Mouse (Mus musculus): ENCODE results near the gene Slmap. TPM values are rescaled to one million over a fixed set of nuclear protein-coding genes. Genes with fewer than 3 reads are reported as not detected.

Slmap gene
- polyA plus RNA-seq, 1 experiment from 2014 or later = 98.1 TPM

GRCm38 (mm10) chr14:26557581-26557980 is 22.9 kb upstream of the Slmap start:
- Histone ChIP-seq H3K9ac (no peak overlapping the region), H3K4me2 (no peak overlapping the region), H3K27me3 (replicated peaks) (no peaks in the 10 kb centered on the region), H3K27ac (replicated peaks) (no peak overlapping the region), H3K4me3 (no peak overlapping the region), H3K9me3 (peaks cover 3% of the 10 kb centered on the region; the same call in 1 of the 2 replicates), H3K36me3 (no peaks in the 10 kb centered on the region), H3K4me1 (peaks cover 5% of the 10 kb centered on the region)
- WGBS = 47% methylated on average over 1 of the region's 1 CpGs
- no peak for ATAC-seq (ENCODE audit: extremely low read depth, insufficient number of reproducible peaks, low FRiP score, low TSS enrichment)

GRCm38 (mm10) chr14:26552853-26553252 is 18.1 kb upstream of the Slmap start:
- Histone ChIP-seq H3K36me3 (no peaks in the 10 kb centered on the region), H3K4me3 (no peak overlapping the region), H3K9ac (no peak overlapping the region), H3K27me3 (replicated peaks) (no peaks in the 10 kb centered on the region), H3K27ac (replicated peaks) (no peak overlapping the region), H3K9me3 (no peaks in the 10 kb centered on the region), H3K4me2 (no peak overlapping the region), H3K4me1 (peaks cover 5% of the 10 kb centered on the region)
- no peak for ATAC-seq (ENCODE audit: extremely low read depth, insufficient number of reproducible peaks, low FRiP score, low TSS enrichment)
- 79% methylated on average over 3 of the region's 3 CpGs for WGBS

- H3K27ac ChIP-seq (replicated peaks) = no peak overlapping the region
- WGBS = 74% methylated on average over 2 of the region's 2 CpGs
- H3K27me3 ChIP-seq (replicated peaks) = no peaks in the 10 kb centered on the region
- ATAC-seq (ENCODE audit: extremely low read depth, insufficient number of reproducible peaks, low FRiP score, low TSS enrichment) = no peak
- no peaks in the 10 kb centered on the region for H3K36me3 ChIP-seq
- H3K9ac ChIP-seq = no peak overlapping the region
- H3K4me2 ChIP-seq = no peak overlapping the region
- no peak overlapping the region for H3K4me3 ChIP-seq
- peaks cover under 1% of the 10 kb centered on the region for H3K4me1 ChIP-seq
- no peaks in the 10 kb centered on the region for H3K9me3 ChIP-seq
These were observed 17.7 kb upstream of the Slmap start for GRCm38 (mm10) chr14:26552441-26552840.

GRCm38 (mm10) chr14:26550712-26551111 is 16.0 kb upstream of the Slmap start:
- WGBS = 88% methylated on average over 8 of the region's 8 CpGs
- no peak for ATAC-seq (ENCODE audit: extremely low read depth, insufficient number of reproducible peaks, low FRiP score, low TSS enrichment)

GRCm38 (mm10) chr14:26547516-26548488 is 13.1 kb upstream of the Slmap start:
- no peak for ATAC-seq (ENCODE audit: extremely low read depth, insufficient number of reproducible peaks, low FRiP score, low TSS enrichment)
- Histone ChIP-seq H3K9me3 (no peaks in the 10 kb centered on the region), H3K27ac (replicated peaks) (no peak overlapping the region), H3K4me3 (no peak overlapping the region), H3K36me3 (no peaks in the 10 kb centered on the region), H3K4me2 (no peak overlapping the region), H3K4me1 (no peaks in the 10 kb centered on the region), H3K9ac (no peak overlapping the region), H3K27me3 (replicated peaks) (no peaks in the 10 kb centered on the region)
- WGBS = 75% methylated on average over 10 of the region's 10 CpGs

More at GRCm38 (mm10) chr14:26550712-26551111, 16.0 kb upstream of the Slmap start:
- no peak overlapping the region for H3K27ac ChIP-seq (replicated peaks)
- H3K4me3 ChIP-seq = no peak overlapping the region
- H3K36me3 ChIP-seq = no peaks in the 10 kb centered on the region
- H3K27me3 ChIP-seq (replicated peaks) = no peaks in the 10 kb centered on the region
- H3K9me3 ChIP-seq = no peaks in the 10 kb centered on the region
- no peaks in the 10 kb centered on the region for H3K4me1 ChIP-seq
- no peak overlapping the region for H3K4me2 ChIP-seq
- no peak overlapping the region for H3K9ac ChIP-seq

GRCm38 (mm10) chr14:26542136-26542535 is 7.4 kb upstream of the Slmap start:
- no peaks in the 10 kb centered on the region for H3K9me3 ChIP-seq
- H3K27ac ChIP-seq (replicated peaks) = no peak overlapping the region
- no peak overlapping the region for H3K9ac ChIP-seq
- ATAC-seq (ENCODE audit: extremely low read depth, insufficient number of reproducible peaks, low FRiP score, low TSS enrichment) = no peak
- no peaks in the 10 kb centered on the region for H3K4me1 ChIP-seq
- H3K4me2 ChIP-seq = no peak overlapping the region
- H3K36me3 ChIP-seq = no peaks in the 10 kb centered on the region
- 93% methylated on average over 1 of the region's 1 CpGs for WGBS
- H3K4me3 ChIP-seq = no peak overlapping the region
- no peaks in the 10 kb centered on the region for H3K27me3 ChIP-seq (replicated peaks)

DNA sequence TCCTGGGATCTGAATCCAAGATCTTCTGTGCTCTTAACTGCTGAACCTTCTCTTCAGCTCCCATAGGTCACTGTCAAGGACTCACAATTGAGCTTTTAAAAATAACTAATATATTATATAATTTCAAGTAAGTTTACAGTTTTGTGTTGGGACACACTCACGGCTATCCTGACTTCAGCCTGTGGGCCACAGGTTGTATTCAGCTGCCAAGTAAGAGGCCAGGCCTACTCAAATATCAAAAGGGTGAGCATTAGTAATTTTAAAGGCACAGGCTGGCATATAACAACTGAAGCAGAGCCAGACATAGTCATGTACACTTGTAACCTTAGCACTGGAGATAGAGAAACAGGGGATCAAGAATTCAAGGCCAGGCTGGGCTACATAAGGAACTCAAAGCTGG is 5.8 kb upstream of the Slmap start:
- Histone ChIP-seq H3K27ac (replicated peaks) (no peak overlapping the region), H3K9ac (no peak overlapping the region), H3K9me3 (no peaks in the 10 kb centered on the region), H3K4me2 (no peak overlapping the region), H3K4me1 (no peaks in the 10 kb centered on the region), H3K27me3 (replicated peaks) (no peaks in the 10 kb centered on the region), H3K4me3 (no peak overlapping the region), H3K36me3 (no peaks in the 10 kb centered on the region)
- 49% methylated on average over 1 of the region's 1 CpGs for WGBS
- no peak for ATAC-seq (ENCODE audit: extremely low read depth, insufficient number of reproducible peaks, low FRiP score, low TSS enrichment)

DNA sequence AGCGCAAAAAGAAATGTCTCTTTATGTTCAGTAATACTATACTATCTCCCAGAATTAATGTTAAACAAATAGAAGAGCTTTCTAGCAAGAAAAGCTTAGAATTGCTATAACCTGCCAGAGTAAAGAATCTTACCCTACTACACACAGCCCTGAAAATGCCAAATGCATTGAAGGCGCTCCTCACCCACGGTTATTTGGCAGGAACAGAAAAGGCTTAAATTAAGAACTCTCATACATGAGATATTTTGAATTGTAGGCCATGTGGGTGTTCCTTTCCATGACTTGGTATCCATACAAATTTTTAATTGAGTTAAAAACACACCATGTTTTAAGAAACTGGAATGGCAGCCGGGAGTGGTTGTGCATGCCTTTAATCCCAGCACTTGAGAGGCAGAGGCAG is 4.5 kb upstream of the Slmap start:
- no peak overlapping the region for H3K9ac ChIP-seq
- no peak for ATAC-seq (ENCODE audit: extremely low read depth, insufficient number of reproducible peaks, low FRiP score, low TSS enrichment)
- peaks cover 4% of the 10 kb centered on the region; the same call in 1 of the 2 replicates for H3K4me1 ChIP-seq
- no peak overlapping the region for H3K27ac ChIP-seq (replicated peaks)
- WGBS = 81% methylated on average over 4 of the region's 4 CpGs
- no peaks in the 10 kb centered on the region for H3K36me3 ChIP-seq
- H3K4me2 ChIP-seq = no peak overlapping the region
- no peak overlapping the region for H3K4me3 ChIP-seq
- H3K27me3 ChIP-seq (replicated peaks) = no peaks in the 10 kb centered on the region
- H3K9me3 ChIP-seq = no peaks in the 10 kb centered on the region

- peak overlapping the region; percentile 89 for H3K27ac ChIP-seq (replicated peaks)
- ATAC-seq (ENCODE audit: extremely low read depth, insufficient number of reproducible peaks, low FRiP score, low TSS enrichment) = peak; percentile 78
- under 1% methylated on average over 82 of the region's 92 CpGs for WGBS
- H3K4me2 ChIP-seq = peak overlapping the region; percentile 97
- no peaks in the 10 kb centered on the region for H3K27me3 ChIP-seq (replicated peaks)
- H3K9ac ChIP-seq = peak overlapping the region; percentile 99
- peaks cover 46% of the 10 kb centered on the region for H3K4me1 ChIP-seq
- peaks cover 12% of the 10 kb centered on the region; the same call in 1 of the 2 replicates for H3K36me3 ChIP-seq
- peak overlapping the region; percentile 98 for H3K4me3 ChIP-seq
- H3K9me3 ChIP-seq = no peaks in the 10 kb centered on the region
These were observed 642 bp downstream of the Slmap start for GRCm38 (mm10) chr14:26533821-26534756.

DNA sequence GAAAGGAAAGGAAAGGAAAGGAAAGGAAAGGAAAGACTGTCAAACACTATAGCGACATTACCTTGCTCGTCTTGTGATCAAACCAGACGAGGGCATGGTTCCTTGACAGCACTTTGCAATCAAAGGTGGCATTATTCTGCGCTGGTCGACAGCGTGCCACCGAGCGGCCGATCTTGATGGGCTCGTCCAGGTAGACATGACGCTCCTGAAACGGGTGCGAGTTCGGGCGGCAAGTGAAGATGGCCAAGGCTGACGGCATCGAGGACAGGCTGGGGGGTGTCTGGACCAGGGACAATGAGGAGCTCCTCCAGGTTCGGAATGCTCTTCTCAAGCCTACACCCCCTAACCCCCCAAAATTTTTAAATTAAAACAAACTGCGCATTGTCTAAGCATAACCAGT is 1.5 kb downstream of the Slmap start:
- Histone ChIP-seq H3K27ac (replicated peaks) (peak overlapping the region; percentile 89; the same call in 1 of the 2 replicates), H3K9me3 (no peaks in the 10 kb centered on the region), H3K9ac (peak overlapping the region; percentile 99), H3K4me3 (peak overlapping the region; percentile 98), H3K36me3 (peaks cover 13% of the 10 kb centered on the region; the same call in 1 of the 2 replicates), H3K4me2 (peak overlapping the region; percentile 97), H3K27me3 (replicated peaks) (no peaks in the 10 kb centered on the region), H3K4me1 (peaks cover 53% of the 10 kb centered on the region)
- 17% methylated on average over 19 of the region's 19 CpGs for WGBS
- no peak for ATAC-seq (ENCODE audit: extremely low read depth, insufficient number of reproducible peaks, low FRiP score, low TSS enrichment)

DNA sequence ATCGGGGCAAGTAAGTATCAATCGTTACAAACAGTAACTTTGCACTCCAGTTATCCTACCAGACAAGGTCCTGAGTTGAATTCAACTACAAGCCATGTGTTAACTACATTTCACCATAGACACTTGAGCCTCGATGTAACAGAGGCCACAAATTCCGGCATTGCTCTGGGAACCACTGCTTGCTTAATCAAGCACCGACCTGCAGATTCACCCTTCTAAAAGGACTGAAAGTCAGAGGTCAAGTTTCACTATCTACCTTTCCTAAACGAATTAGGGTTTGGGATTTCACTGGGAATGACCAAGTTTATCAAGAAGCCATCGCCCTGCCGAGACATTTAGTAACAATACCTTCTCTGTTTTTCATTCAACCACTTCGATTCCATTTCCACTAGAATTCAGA is 2.0 kb downstream of the Slmap start:
- WGBS = 38% methylated on average over 9 of the region's 9 CpGs
- ATAC-seq (ENCODE audit: extremely low read depth, insufficient number of reproducible peaks, low FRiP score, low TSS enrichment) = no peak
- peaks cover 55% of the 10 kb centered on the region for H3K4me1 ChIP-seq
- no peaks in the 10 kb centered on the region for H3K9me3 ChIP-seq
- peak overlapping the region; percentile 97 for H3K4me2 ChIP-seq
- peak overlapping the region; percentile 99 for H3K9ac ChIP-seq
- no peaks in the 10 kb centered on the region for H3K27me3 ChIP-seq (replicated peaks)
- no peak overlapping the region for H3K27ac ChIP-seq (replicated peaks)
- peak overlapping the region; percentile 98 for H3K4me3 ChIP-seq
- peaks cover 14% of the 10 kb centered on the region for H3K36me3 ChIP-seq

Measured in heart, embryonic 13.5 days (tissue).